Mouse (Mus musculus) liver, adult 2 months (tissue): ENCODE measurements around the gene Trmt6.

Experiments
- CTCF ChIP-seq: fragments of 200-500 bp; IDR thresholded peaks from 2 replicates; pipeline ENCODE4 v1.5.1; 2011; ENCODE audit warnings: low read depth, low read length, control low read depth
- POLR2A ChIP-seq: fragments of 200-500 bp; IDR thresholded peaks from 2 replicates; pipeline ENCODE4 v1.6.1; 2011; ENCODE audit warnings: low read length, control low read depth; ENCODE audit not compliant: insufficient read depth; ENCODE audit errors: extremely low read depth

GRCm38 (mm10) chr2:132802976-132803375, 12.9 kb downstream of the Trmt6 start:
- TF ChIP-seq CTCF (no peak), POLR2A (no peak)
